Mouse (Mus musculus): ENCODE measurements around the gene Ssbp4. TPM values are rescaled to one million over a fixed set of nuclear protein-coding genes. Genes with fewer than 3 reads are reported as not detected.

The Ssbp4 gene
- polyA plus RNA-seq, 1 experiment, result 392 TPM

DNA sequence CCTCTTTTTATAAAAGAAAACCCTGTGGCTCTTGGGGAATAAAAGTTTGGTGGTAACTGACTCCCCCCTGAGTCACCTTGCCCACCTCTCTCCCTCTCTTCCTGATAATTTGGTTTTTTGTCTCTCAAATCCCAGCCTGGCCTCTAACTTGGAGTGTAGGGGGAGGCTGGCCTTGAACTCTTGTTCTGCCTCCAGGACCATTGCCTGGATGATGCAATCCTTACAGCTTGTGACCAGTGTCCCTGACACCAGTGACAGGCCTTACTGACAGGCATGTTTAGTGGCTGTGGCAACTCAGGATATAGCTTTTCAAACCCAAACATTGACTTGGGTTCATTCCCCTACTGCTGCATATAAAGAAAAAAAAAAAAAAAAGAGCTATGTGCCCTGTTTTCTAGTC is 38.1 kb upstream of the Ssbp4 start:
- DNase-seq, result no peak

DNA sequence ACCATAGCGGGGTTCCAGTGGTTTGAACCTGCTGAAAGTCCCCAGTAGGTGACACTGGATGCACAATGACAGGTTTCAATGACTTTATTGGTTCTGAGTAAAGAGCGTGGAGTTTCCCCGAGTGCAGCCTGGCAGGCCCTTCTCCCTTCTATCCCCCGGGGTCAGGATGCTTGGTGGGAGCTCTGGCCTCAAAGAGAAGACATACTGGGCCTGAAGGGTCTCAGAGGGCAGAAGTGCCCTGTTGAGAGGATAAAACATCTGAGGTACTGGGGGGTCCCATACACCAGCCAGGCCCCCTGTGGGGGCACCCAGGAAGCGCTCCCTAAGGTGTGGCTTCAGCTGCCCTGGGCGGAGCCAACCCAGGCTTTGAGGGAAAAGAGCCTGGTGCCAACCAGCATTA is 37.7 kb upstream of the Ssbp4 start:
- H3K27ac ChIP-seq (ENCODE audit: control insufficient read depth, insufficient read depth, low read length), result no peak overlapping the region
- TF ChIP-seq CTCF (IDR thresholded peaks at IDR 0.05; ENCODE audit: borderline replicate concordance, control insufficient read depth, extremely low read depth, insufficient read depth, low read length, poor library complexity) (no peak), POLR2A (IDR thresholded peaks at IDR 0.05; ENCODE audit: control insufficient read depth, extremely low read depth, insufficient read depth, low read length, poor library complexity) (no peak)
- 93% methylated on average over 6 of the region's 6 CpGs for WGBS
- peaks cover 9% of the 10 kb centered on the region; the same call in 1 of the 2 replicates for H3K36me3 ChIP-seq (ENCODE audit: control insufficient read depth, insufficient read depth, low read length)
- no peak for DNase-seq
- H3K4me3 ChIP-seq (ENCODE audit: control insufficient read depth, insufficient read depth, low read length), result no peak overlapping the region
- no peaks in the 10 kb centered on the region for H3K27me3 ChIP-seq (ENCODE audit: control insufficient read depth, insufficient read depth, low read length)
- H3K4me1 ChIP-seq (replicated peaks; ENCODE audit: control insufficient read depth, insufficient read depth, low read length), result peaks cover 22% of the 10 kb centered on the region

More for the DNA sequence above, 38.1 kb upstream of the Ssbp4 start:
- H3K4me3 ChIP-seq (ENCODE audit: control insufficient read depth, insufficient read depth, low read length), result no peak overlapping the region
- peaks cover 22% of the 10 kb centered on the region for H3K4me1 ChIP-seq (replicated peaks; ENCODE audit: control insufficient read depth, insufficient read depth, low read length)
- no peak overlapping the region for H3K27ac ChIP-seq (ENCODE audit: control insufficient read depth, insufficient read depth, low read length)
- no peaks in the 10 kb centered on the region for H3K27me3 ChIP-seq (ENCODE audit: control insufficient read depth, insufficient read depth, low read length)
- peaks cover 12% of the 10 kb centered on the region; the same call in 1 of the 2 replicates for H3K36me3 ChIP-seq (ENCODE audit: control insufficient read depth, insufficient read depth, low read length)
- no peak for TF ChIP-seq POLR2A (IDR thresholded peaks at IDR 0.05; ENCODE audit: control insufficient read depth, extremely low read depth, insufficient read depth, low read length, poor library complexity)
- TF ChIP-seq CTCF (IDR thresholded peaks at IDR 0.05; ENCODE audit: borderline replicate concordance, control insufficient read depth, extremely low read depth, insufficient read depth, low read length, poor library complexity), result no peak

DNA sequence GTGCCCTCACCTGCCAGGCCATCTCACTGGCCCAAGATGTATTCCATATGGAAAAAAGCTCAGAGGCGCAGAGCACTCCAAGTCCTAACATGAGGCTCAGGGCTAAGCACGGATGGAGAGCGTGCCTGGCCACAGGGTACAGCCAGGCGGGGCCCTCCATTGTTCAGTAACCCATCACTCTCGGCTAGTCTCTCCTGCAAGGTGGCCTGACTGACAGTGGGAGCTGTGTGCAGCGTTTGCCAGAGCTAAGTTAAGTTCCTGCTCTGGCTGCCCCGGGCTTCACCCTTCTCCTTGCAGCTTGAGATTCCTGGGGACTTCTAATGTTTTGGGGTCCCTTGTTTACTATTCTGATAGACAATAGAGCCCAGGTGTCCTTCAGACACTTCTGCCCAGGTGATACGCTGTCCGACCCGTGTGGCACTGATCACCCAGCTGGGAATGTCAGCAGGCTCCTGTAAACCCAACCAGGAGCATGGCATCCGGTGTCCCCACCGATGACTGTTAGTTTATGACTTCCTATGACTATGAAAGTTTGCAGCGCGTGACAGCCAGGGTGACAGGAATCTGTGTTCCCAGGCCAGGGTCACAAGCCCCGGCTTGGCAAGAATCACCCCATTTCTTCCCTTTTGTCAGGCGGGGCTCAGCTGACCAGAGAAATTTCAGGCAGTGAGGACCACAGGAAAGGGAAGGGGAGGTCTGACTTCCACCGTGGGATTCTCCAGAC is 37.0 kb upstream of the Ssbp4 start:
- Histone ChIP-seq H3K4me3 (ENCODE audit: control insufficient read depth, insufficient read depth, low read length) (no peak overlapping the region), H3K27ac (ENCODE audit: control insufficient read depth, insufficient read depth, low read length) (no peak overlapping the region), H3K27me3 (ENCODE audit: control insufficient read depth, insufficient read depth, low read length) (no peaks in the 10 kb centered on the region), H3K4me1 (replicated peaks; ENCODE audit: control insufficient read depth, insufficient read depth, low read length) (peaks cover 22% of the 10 kb centered on the region), H3K36me3 (ENCODE audit: control insufficient read depth, insufficient read depth, low read length) (peaks cover 5% of the 10 kb centered on the region; the same call in 1 of the 2 replicates)
- WGBS, result 58% methylated on average over 17 of the region's 17 CpGs
- TF ChIP-seq CTCF (IDR thresholded peaks at IDR 0.05; ENCODE audit: borderline replicate concordance, control insufficient read depth, extremely low read depth, insufficient read depth, low read length, poor library complexity), result no peak
- TF ChIP-seq POLR2A (IDR thresholded peaks at IDR 0.05; ENCODE audit: control insufficient read depth, extremely low read depth, insufficient read depth, low read length, poor library complexity), result no peak
- DNase-seq, result no peak

DNA sequence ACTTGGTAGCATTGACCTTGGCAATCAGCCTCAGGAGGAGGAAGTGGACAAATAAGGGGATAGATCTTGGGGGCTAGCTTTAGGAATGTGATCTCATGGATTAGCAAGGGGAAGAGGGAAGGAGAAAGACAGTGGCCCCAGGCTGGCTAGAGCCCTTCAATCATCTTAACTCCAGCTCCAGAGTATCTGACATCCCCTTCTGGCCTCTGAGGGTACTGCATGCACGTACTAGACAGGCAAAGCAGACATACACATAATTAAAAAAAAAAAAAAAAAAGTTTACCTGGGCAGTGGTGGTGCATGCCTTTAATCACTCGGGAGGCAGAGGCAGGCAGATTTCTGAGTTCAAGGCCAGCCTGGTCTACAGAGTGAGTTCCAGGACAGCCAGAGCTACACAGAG is 35.4 kb upstream of the Ssbp4 start:
- Histone ChIP-seq H3K4me1 (replicated peaks; ENCODE audit: control insufficient read depth, insufficient read depth, low read length) (peaks cover 22% of the 10 kb centered on the region), H3K27ac (ENCODE audit: control insufficient read depth, insufficient read depth, low read length) (no peak overlapping the region), H3K4me3 (ENCODE audit: control insufficient read depth, insufficient read depth, low read length) (no peak overlapping the region), H3K27me3 (ENCODE audit: control insufficient read depth, insufficient read depth, low read length) (no peaks in the 10 kb centered on the region), H3K36me3 (ENCODE audit: control insufficient read depth, insufficient read depth, low read length) (no peaks in the 10 kb centered on the region)
- no peak for TF ChIP-seq POLR2A (IDR thresholded peaks at IDR 0.05; ENCODE audit: control insufficient read depth, extremely low read depth, insufficient read depth, low read length, poor library complexity)
- no peak for TF ChIP-seq CTCF (IDR thresholded peaks at IDR 0.05; ENCODE audit: borderline replicate concordance, control insufficient read depth, extremely low read depth, insufficient read depth, low read length, poor library complexity)
- 97% methylated on average over 2 of the region's 2 CpGs for WGBS
- DNase-seq, result no peak

DNA sequence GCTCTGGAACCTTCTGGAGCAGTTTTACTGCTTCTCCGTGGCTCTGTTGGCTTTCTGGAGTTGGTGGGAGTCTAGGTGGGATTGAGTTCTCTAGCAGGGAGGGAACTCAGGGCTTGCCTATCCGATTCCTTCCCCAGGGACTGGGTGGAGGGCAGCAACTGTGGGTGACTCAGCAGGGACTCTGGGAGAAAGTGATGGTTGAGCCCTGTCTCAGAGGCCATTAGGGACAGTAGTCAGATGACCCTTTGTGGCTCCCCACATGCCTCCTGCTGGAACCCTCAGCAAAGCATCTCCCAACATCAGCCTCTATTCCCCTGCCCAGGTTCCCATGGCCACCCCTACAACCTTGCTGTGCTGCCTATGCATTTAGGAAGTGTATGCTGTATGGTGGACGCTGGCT is 34.3 kb upstream of the Ssbp4 start:
- Histone ChIP-seq H3K4me1 (replicated peaks; ENCODE audit: control insufficient read depth, insufficient read depth, low read length) (peaks cover 22% of the 10 kb centered on the region), H3K27ac (ENCODE audit: control insufficient read depth, insufficient read depth, low read length) (no peak overlapping the region), H3K27me3 (ENCODE audit: control insufficient read depth, insufficient read depth, low read length) (no peaks in the 10 kb centered on the region), H3K4me3 (ENCODE audit: control insufficient read depth, insufficient read depth, low read length) (no peak overlapping the region), H3K36me3 (ENCODE audit: control insufficient read depth, insufficient read depth, low read length) (no peaks in the 10 kb centered on the region)
- 92% methylated on average over 3 of the region's 3 CpGs for WGBS
- DNase-seq, result no peak
- no peak for TF ChIP-seq POLR2A (IDR thresholded peaks at IDR 0.05; ENCODE audit: control insufficient read depth, extremely low read depth, insufficient read depth, low read length, poor library complexity)
- no peak for TF ChIP-seq CTCF (IDR thresholded peaks at IDR 0.05; ENCODE audit: borderline replicate concordance, control insufficient read depth, extremely low read depth, insufficient read depth, low read length, poor library complexity)

DNA sequence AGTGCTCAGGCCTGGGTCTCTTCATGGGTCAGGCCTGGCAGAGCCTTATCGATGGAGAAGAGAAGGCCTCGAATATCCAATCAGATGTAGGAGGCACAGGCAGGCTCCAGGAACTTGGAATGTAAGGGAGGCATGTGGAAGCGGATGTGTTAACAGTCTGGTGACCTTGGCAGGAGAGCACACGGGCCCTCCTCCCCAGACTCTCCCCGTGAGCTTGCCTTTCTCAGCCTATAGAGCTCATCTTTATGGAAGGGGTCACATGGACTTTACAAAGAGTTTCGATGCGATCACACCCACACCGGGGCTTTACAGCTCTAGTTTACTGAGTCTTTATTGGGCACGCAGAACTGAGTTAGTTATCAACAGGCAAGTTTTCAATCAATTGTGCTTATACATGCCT is 30.1 kb upstream of the Ssbp4 start:
- Histone ChIP-seq H3K4me1 (replicated peaks; ENCODE audit: control insufficient read depth, insufficient read depth, low read length) (peaks cover 10% of the 10 kb centered on the region), H3K27me3 (ENCODE audit: control insufficient read depth, insufficient read depth, low read length) (no peaks in the 10 kb centered on the region), H3K27ac (ENCODE audit: control insufficient read depth, insufficient read depth, low read length) (no peak overlapping the region), H3K36me3 (ENCODE audit: control insufficient read depth, insufficient read depth, low read length) (no peaks in the 10 kb centered on the region), H3K4me3 (ENCODE audit: control insufficient read depth, insufficient read depth, low read length) (no peak overlapping the region)
- TF ChIP-seq POLR2A (IDR thresholded peaks at IDR 0.05; ENCODE audit: control insufficient read depth, extremely low read depth, insufficient read depth, low read length, poor library complexity) (no peak), CTCF (IDR thresholded peaks at IDR 0.05; ENCODE audit: borderline replicate concordance, control insufficient read depth, extremely low read depth, insufficient read depth, low read length, poor library complexity) (no peak)
- WGBS, result 95% methylated on average over 9 of the region's 9 CpGs
- no peak for DNase-seq
